Mouse (Mus musculus) cerebellum, adult (tissue): ENCODE data around the gene Gm20738.
"Not testable (repeated sequence)": the region's sequence is repeated elsewhere in the genome, so short reads cannot be mapped to it uniquely, and the experiment has no call there.

Experiments used
- ATAC-seq: cut with Nextera tagmentation; 2 replicates; pipeline ENCODE4 v1.9.2; 2017; ENCODE audit warnings: mild to moderate bottlenecking, moderate library complexity, mixed read lengths; ENCODE audit not compliant: insufficient number of reproducible peaks, low FRiP score, low TSS enrichment

Gm20738 gene

GRCm38 (mm10) chrY:37957511-37957910, at the start of gene Gm20738:
Gene Gm20738 (plus strand): TSS chrY:37957811.
- ATAC-seq = not testable (repeated sequence)
